ENCODE assay signal across 8 mouse cellular contexts in genomic region chr17:44776738-44777270, GRCm38 (mm10). TPM values are rescaled to one million over a fixed set of nuclear protein-coding genes. Genes with fewer than 3 reads are reported as not detected.
A peak's percentile ranks its signal among the peaks of the same experiment; 100 is the strongest.
DNase-seq lines count a peak whose midpoint lies in the region; ATAC-seq and TF ChIP-seq lines count a peak whose summit lies in the region.

Gene Supt3 (plus strand): TSS chr17:44777152.

- 0 out of 2 replicates have a peak, but pooled peaks cover 3% of the 10 kb centered on the region for H3K9me3 ChIP-seq in erythroblast, embryonic 14.5 days (ENCODE audit: control insufficient read depth, low read length)
- no peaks in the 10 kb centered on the region for H3K9me3 ChIP-seq in heart, embryonic 12.5 days (replicated peaks)
- no peaks in the 10 kb centered on the region for H3K9me3 ChIP-seq in kidney, postnatal 0 days (replicated peaks; ENCODE audit: low read length)
- no peaks in the 10 kb centered on the region for H3K9me3 ChIP-seq in liver, embryonic 11.5 days (ENCODE audit: control insufficient read depth, low read length)
- H3K9me3 ChIP-seq in stomach, embryonic 14.5 days (ENCODE audit: control insufficient read depth, low read depth, low read length) = no peaks in the 10 kb centered on the region

- peak; percentile 98 for DNase-seq in brain, embryonic 14.5 days (ENCODE audit: low read depth)
- peak; percentile 96 for DNase-seq in kidney, postnatal 0 days (ENCODE audit: low spot score)
- peak; percentile 94 for DNase-seq in liver, embryonic 11.5 days (ENCODE audit: low spot score)
- peak; percentile 98 for DNase-seq in naive thymus-derived CD4-positive, alpha-beta T cell, adult 2 months (ENCODE audit: low read depth)

- H3K79me3 ChIP-seq in C2C12 (ENCODE audit: low read depth) = peaks cover 13% of the 10 kb centered on the region

- peak within 1 kb of the TSS; percentile 48 for H3K4me3 ChIP-seq in C2C12 (ENCODE audit: insufficient read depth, poor library complexity, severe bottlenecking)
- peak within 1 kb of the TSS; percentile 90 for H3K4me3 ChIP-seq in erythroblast, embryonic 14.5 days (replicated peaks)
- peak within 1 kb of the TSS; percentile 93 for H3K4me3 ChIP-seq in heart, embryonic 12.5 days
- peak within 1 kb of the TSS; percentile 97 for H3K4me3 ChIP-seq in kidney, postnatal 0 days (replicated peaks; ENCODE audit: low read depth, low read length)
- peak within 1 kb of the TSS; percentile 94 for H3K4me3 ChIP-seq in liver, embryonic 11.5 days (ENCODE audit: low read depth, low read length)
- peak within 1 kb of the TSS; percentile 79 for H3K4me3 ChIP-seq in stomach, embryonic 14.5 days (ENCODE audit: low read depth, low read length)

- peak within 1 kb of the TSS; percentile 84 for H3ac ChIP-seq in C2C12 (ENCODE audit: control insufficient read depth, insufficient read length, low read depth)

- H3K27ac ChIP-seq in heart, embryonic 12.5 days (ENCODE audit: poor library complexity, severe bottlenecking) = peak within 1 kb of the TSS; percentile 88
- H3K27ac ChIP-seq in kidney, postnatal 0 days = peak within 1 kb of the TSS; percentile 92
- H3K27ac ChIP-seq in liver, embryonic 11.5 days (ENCODE audit: low read depth, low read length) = peak within 1 kb of the TSS; percentile 76
- H3K27ac ChIP-seq in stomach, embryonic 14.5 days (ENCODE audit: low read length) = peak within 1 kb of the TSS; percentile 92

- TF ChIP-seq POLR2A in brain, embryonic 14.5 days (IDR thresholded peaks at IDR 0.05; ENCODE audit: borderline replicate concordance, extremely low read depth, insufficient read depth, insufficient read length, poor library complexity, severe bottlenecking) = peak; percentile 60; the same call in 1 of the 2 replicates

- H3K4me1 ChIP-seq in erythroblast, embryonic 14.5 days (ENCODE audit: control insufficient read depth) = peaks cover 15% of the 10 kb centered on the region
- H3K4me1 ChIP-seq in heart, embryonic 12.5 days (replicated peaks) = peaks cover 7% of the 10 kb centered on the region; the same call in 1 of the 2 replicates
- H3K4me1 ChIP-seq in kidney, postnatal 0 days (replicated peaks; ENCODE audit: insufficient read depth, low read length) = 0 out of 2 replicates have a peak, but pooled peaks cover 3% of the 10 kb centered on the region
- H3K4me1 ChIP-seq in liver, embryonic 11.5 days (replicated peaks; ENCODE audit: control insufficient read depth, insufficient read depth, low read length) = peaks cover 6% of the 10 kb centered on the region
- H3K4me1 ChIP-seq in stomach, embryonic 14.5 days (ENCODE audit: control insufficient read depth, insufficient read depth, low read length) = no peaks in the 10 kb centered on the region

- peaks cover 5% of the 10 kb centered on the region for H3K36me3 ChIP-seq in C2C12 (ENCODE audit: control insufficient read depth, insufficient read depth)
- H3K36me3 ChIP-seq in erythroblast, embryonic 14.5 days (ENCODE audit: control insufficient read depth) = no peaks in the 10 kb centered on the region
- no peaks in the 10 kb centered on the region for H3K36me3 ChIP-seq in heart, embryonic 12.5 days
- H3K36me3 ChIP-seq in kidney, postnatal 0 days (ENCODE audit: insufficient read depth, low read length) = no peaks in the 10 kb centered on the region
- H3K36me3 ChIP-seq in liver, embryonic 11.5 days (ENCODE audit: control insufficient read depth, insufficient read depth, low read length) = no peaks in the 10 kb centered on the region
- no peaks in the 10 kb centered on the region for H3K36me3 ChIP-seq in stomach, embryonic 14.5 days (ENCODE audit: control insufficient read depth, insufficient read depth, low read length)

- H3K4me2 ChIP-seq in heart, embryonic 12.5 days = peak within 1 kb of the TSS; percentile 80
- peak within 1 kb of the TSS; percentile 85 for H3K4me2 ChIP-seq in kidney, postnatal 0 days (ENCODE audit: low read length)
- H3K4me2 ChIP-seq in liver, embryonic 11.5 days = peak within 1 kb of the TSS; percentile 79
- peak within 1 kb of the TSS; percentile 72 for H3K4me2 ChIP-seq in stomach, embryonic 14.5 days (replicated peaks; ENCODE audit: low read depth, low read length)

- peak; percentile 98 for ATAC-seq in heart, embryonic 12.5 days (ENCODE audit: insufficient number of reproducible peaks, low FRiP score)
- ATAC-seq in kidney, postnatal 0 days (replicated peaks; ENCODE audit: low FRiP score, low read depth) = peak; percentile 98
- peak; percentile 98 for ATAC-seq in liver, embryonic 11.5 days (replicated peaks; ENCODE audit: low FRiP score)
- ATAC-seq in stomach, embryonic 14.5 days (ENCODE audit: insufficient number of reproducible peaks, insufficient read depth, low FRiP score, low read depth) = peak; percentile 97

- no peaks in the 10 kb centered on the region for H3K27me3 ChIP-seq in C2C12 (ENCODE audit: control insufficient read depth, insufficient read depth, insufficient read length)
- H3K27me3 ChIP-seq in erythroblast, embryonic 14.5 days (ENCODE audit: control insufficient read depth) = no peaks in the 10 kb centered on the region
- H3K27me3 ChIP-seq in heart, embryonic 12.5 days (replicated peaks) = no peaks in the 10 kb centered on the region
- H3K27me3 ChIP-seq in kidney, postnatal 0 days (ENCODE audit: insufficient read depth, low read length) = no peaks in the 10 kb centered on the region
- H3K27me3 ChIP-seq in liver, embryonic 11.5 days (replicated peaks; ENCODE audit: control insufficient read depth, insufficient read depth, low read length) = no peaks in the 10 kb centered on the region
- no peaks in the 10 kb centered on the region for H3K27me3 ChIP-seq in stomach, embryonic 14.5 days (ENCODE audit: control insufficient read depth, insufficient read depth, low read length)

- WGBS in heart, embryonic 12.5 days = under 1% methylated on average over 39 of the region's 40 CpGs
- WGBS in kidney, postnatal 0 days = under 1% methylated on average over 34 of the region's 40 CpGs
- WGBS in liver, embryonic 11.5 days = 1% methylated on average over 38 of the region's 40 CpGs
- 0% methylated on average over 40 of the region's 40 CpGs for WGBS in stomach, embryonic 14.5 days

- peak within 1 kb of the TSS; percentile 95 for H3K9ac ChIP-seq in heart, embryonic 12.5 days
- peak within 1 kb of the TSS; percentile 93 for H3K9ac ChIP-seq in kidney, postnatal 0 days (ENCODE audit: low read depth, low read length)
- H3K9ac ChIP-seq in liver, embryonic 11.5 days (ENCODE audit: low read depth, low read length) = peak within 1 kb of the TSS; percentile 96
- peak within 1 kb of the TSS; percentile 93 for H3K9ac ChIP-seq in stomach, embryonic 14.5 days (replicated peaks; ENCODE audit: low read depth, low read length)

- no peak for TF ChIP-seq CTCF in C2C12 (IDR thresholded peaks at IDR 0.05; ENCODE audit: control insufficient read depth, insufficient read depth, insufficient read length)
- TF ChIP-seq CTCF in brain, embryonic 14.5 days (IDR thresholded peaks at IDR 0.05; ENCODE audit: borderline replicate concordance, extremely low read depth, insufficient read depth, insufficient read length) = peak; percentile 1; the same call in 1 of the 2 replicates
- TF ChIP-seq CTCF in kidney, postnatal 0 days (IDR thresholded peaks at IDR 0.05; ENCODE audit: low read depth) = peak; percentile 40; the same call in 1 of the 2 replicates

- peaks cover 43% of the 10 kb centered on the region for H3K79me2 ChIP-seq in C2C12 (ENCODE audit: control insufficient read depth, insufficient read depth)

TF ChIP-seq in C2C12, 6 proteins besides CTCF, POLR2A, EP300 and RAD21:
- TF ChIP-seq FOSL1 (IDR thresholded peaks at IDR 0.05; ENCODE audit: insufficient read depth, low read length, poor library complexity, severe bottlenecking) (no peak), MAX (IDR thresholded peaks at IDR 0.05) (peak; percentile 98), USF1 (IDR thresholded peaks at IDR 0.05; ENCODE audit: low read depth) (peak; percentile 79)
TF ChIP-seq in C2C12: peak in this region for 2.

RNA-seq across cellular contexts. Expression of gene Supt3, which starts in this region (rescaled TPM):
- polyA plus RNA-seq in C2C12 (2012; fragmentation: generic; extraction: Trizol) = 18.1 TPM
- polyA plus RNA-seq in brain, embryonic 14.5 days (2012; rRNA removed) = 6.4 and 8.9 TPM in 2 replicates
- polyA plus RNA-seq in erythroblast, embryonic 14.5 days (2012) = 0.62 and 1.0 TPM in 2 replicates
- polyA plus RNA-seq in heart, embryonic 12.5 days (2016; fragmentation: Nextera tagmentation; extraction: Ambion mirVana) = 23.1 and 26.9 TPM in 2 replicates
- 19.2 and 21.3 TPM in 2 replicates for polyA plus RNA-seq in kidney, postnatal 0 days (2015; fragmentation: Nextera tagmentation; extraction: Ambion mirVana)
- 15.6 and 17.7 TPM in 2 replicates for polyA plus RNA-seq in liver, embryonic 11.5 days (2014; fragmentation: Nextera tagmentation; extraction: Ambion mirVana)
- 27.0 and 27.5 TPM in 2 replicates for polyA plus RNA-seq in stomach, embryonic 14.5 days (2014; fragmentation: Nextera tagmentation; extraction: Ambion mirVana)

Comparison
In these comparisons a context has a peak if more than half of its experiments do, and no peak if none do; other contexts are left out.
1. Peak in every context shown above with its lines: DNase-seq, ATAC-seq, H3K4me3 ChIP-seq and H3K27ac ChIP-seq.